Mouse (Mus musculus): ENCODE results near the gene Cd164. TPM values are rescaled to one million over a fixed set of nuclear protein-coding genes. Genes with fewer than 3 reads are reported as not detected.

Cd164 gene
- polyA plus RNA-seq, 1 experiment from 2014 or later, result 185 TPM

- 67% methylated on average over 7 of the region's 7 CpGs for WGBS
- Histone ChIP-seq H3K4me3 (replicated peaks) (no peak overlapping the region), H3K4me2 (replicated peaks) (no peak overlapping the region), H3K27ac (replicated peaks) (peak overlapping the region; percentile 17; the same call in 1 of the 2 replicates), H3K36me3 (no peaks in the 10 kb centered on the region), H3K9ac (no peak overlapping the region), H3K9me3 (replicated peaks) (no peaks in the 10 kb centered on the region), H3K4me1 (peaks cover 13% of the 10 kb centered on the region; the same call in 1 of the 2 replicates), H3K27me3 (no peaks in the 10 kb centered on the region)
- no peak for ATAC-seq (ENCODE audit: insufficient number of reproducible peaks, low FRiP score, low TSS enrichment, low read depth)
Observed at GRCm38 (mm10) chr10:41576328-41576833, 57.2 kb downstream of the Cd164 start.

GRCm38 (mm10) chr10:41578541-41578940 lies 59.3 kb downstream of the Cd164 start:
- Histone ChIP-seq H3K27ac (replicated peaks) (no peak overlapping the region), H3K4me3 (replicated peaks) (no peak overlapping the region), H3K9me3 (replicated peaks) (no peaks in the 10 kb centered on the region), H3K27me3 (no peaks in the 10 kb centered on the region), H3K4me1 (0 out of 2 replicates have a peak, but pooled peaks cover 7% of the 10 kb centered on the region), H3K4me2 (replicated peaks) (no peak overlapping the region), H3K9ac (no peak overlapping the region), H3K36me3 (no peaks in the 10 kb centered on the region)
- ATAC-seq (ENCODE audit: insufficient number of reproducible peaks, low FRiP score, low TSS enrichment, low read depth), result no peak
- WGBS, result 59% methylated on average over 1 of the region's 1 CpGs

- Histone ChIP-seq H3K9ac (no peak overlapping the region), H3K27ac (replicated peaks) (no peak overlapping the region), H3K27me3 (no peaks in the 10 kb centered on the region), H3K9me3 (replicated peaks) (no peaks in the 10 kb centered on the region), H3K4me2 (replicated peaks) (no peak overlapping the region), H3K36me3 (no peaks in the 10 kb centered on the region), H3K4me1 (0 out of 2 replicates have a peak, but pooled peaks cover 7% of the 10 kb centered on the region), H3K4me3 (replicated peaks) (no peak overlapping the region)
- no peak for ATAC-seq (ENCODE audit: insufficient number of reproducible peaks, low FRiP score, low TSS enrichment, low read depth)
- 71% methylated on average over 4 of the region's 4 CpGs for WGBS
Observed at GRCm38 (mm10) chr10:41580441-41580840, 61.2 kb downstream of the Cd164 start.

Other genes starting within 250 kb of the Cd164 start
- 14.4 and 15.5 TPM in 2 replicates for gene Fig4, start 216.2 kb upstream of the Cd164 start, polyA plus RNA-seq (2015; fragmentation: Nextera tagmentation; extraction: Ambion mirVana)
- 0.56 and 1.1 TPM in 2 replicates for gene Ak9, start 215.4 kb upstream of the Cd164 start, polyA plus RNA-seq (2015; fragmentation: Nextera tagmentation; extraction: Ambion mirVana)
- 18.9 and 19.4 TPM in 2 replicates for gene Zbtb24, start 69.0 kb upstream of the Cd164 start, polyA plus RNA-seq (2015; fragmentation: Nextera tagmentation; extraction: Ambion mirVana)
- gene Mical1, start 43.1 kb upstream of the Cd164 start, polyA plus RNA-seq (2015; fragmentation: Nextera tagmentation; extraction: Ambion mirVana), result 39.6 and 40.8 TPM in 2 replicates
- gene Smpd2, start 29.0 kb upstream of the Cd164 start, polyA plus RNA-seq (2015; fragmentation: Nextera tagmentation; extraction: Ambion mirVana), result 58.6 and 60.8 TPM in 2 replicates
- 2.6 and 6.1 TPM in 2 replicates for gene Ppil6, start 29.0 kb upstream of the Cd164 start, polyA plus RNA-seq (2015; fragmentation: Nextera tagmentation; extraction: Ambion mirVana)
- 2.1 and 2.9 TPM in 2 replicates for gene Ccdc162, start 197.2 kb downstream of the Cd164 start, polyA plus RNA-seq (2015; fragmentation: Nextera tagmentation; extraction: Ambion mirVana)